Mouse (Mus musculus): ENCODE measurements around the gene Peak1.

The Peak1 gene

DNA sequence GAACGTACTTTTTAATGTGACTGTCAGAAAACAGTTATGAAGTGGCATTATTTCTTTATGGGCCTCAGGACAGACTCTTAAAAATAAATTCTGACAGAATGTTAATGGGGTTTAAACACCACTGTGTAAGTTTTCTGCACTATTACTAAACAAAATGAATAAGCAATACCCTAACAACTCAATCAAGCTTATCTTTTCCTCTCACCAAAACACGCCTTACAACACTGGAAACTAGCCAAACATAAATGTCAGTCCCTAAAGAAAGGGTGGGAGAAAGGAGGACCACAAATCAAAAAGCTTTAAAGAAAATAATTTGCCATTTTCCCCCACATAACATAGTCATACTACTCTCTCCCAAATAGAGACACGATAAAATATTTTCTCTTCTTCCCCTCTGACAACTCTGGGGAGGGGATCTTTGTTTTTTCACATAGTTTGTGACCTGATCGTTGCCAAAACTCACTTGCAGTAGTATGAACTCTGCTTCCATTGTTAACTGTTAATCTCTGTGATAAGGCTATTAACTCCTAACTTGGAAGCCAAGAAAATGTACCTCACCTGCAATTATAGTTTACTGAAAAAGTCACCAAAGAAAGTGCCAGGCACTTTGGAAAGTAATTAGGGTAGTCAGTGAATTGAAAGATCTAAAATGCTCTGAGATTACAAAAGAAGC lies 1.8 kb downstream of the Peak1 start:
- no peak for DNase-seq (ENCODE audit: low spot score)

DNA sequence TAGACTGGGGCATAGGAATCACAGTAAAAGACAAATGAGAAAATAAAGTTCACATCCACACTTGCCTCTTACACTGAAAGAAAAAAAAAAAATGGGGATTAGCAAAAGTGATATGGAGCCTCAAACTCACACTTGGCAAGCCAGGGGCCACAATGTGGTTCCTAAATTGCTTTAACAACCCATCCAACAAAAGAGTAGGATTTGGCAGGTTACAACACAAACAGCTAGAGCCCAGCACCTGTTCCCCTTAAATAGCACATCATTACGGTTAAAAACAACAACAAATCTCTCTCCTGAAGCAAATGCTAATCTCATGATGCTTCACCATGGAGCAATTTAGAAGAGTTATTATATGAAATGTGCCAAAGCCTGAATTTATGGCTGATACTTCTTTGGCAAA lies 2.5 kb downstream of the Peak1 start:
- DNase-seq (ENCODE audit: low spot score): no peak

DNA sequence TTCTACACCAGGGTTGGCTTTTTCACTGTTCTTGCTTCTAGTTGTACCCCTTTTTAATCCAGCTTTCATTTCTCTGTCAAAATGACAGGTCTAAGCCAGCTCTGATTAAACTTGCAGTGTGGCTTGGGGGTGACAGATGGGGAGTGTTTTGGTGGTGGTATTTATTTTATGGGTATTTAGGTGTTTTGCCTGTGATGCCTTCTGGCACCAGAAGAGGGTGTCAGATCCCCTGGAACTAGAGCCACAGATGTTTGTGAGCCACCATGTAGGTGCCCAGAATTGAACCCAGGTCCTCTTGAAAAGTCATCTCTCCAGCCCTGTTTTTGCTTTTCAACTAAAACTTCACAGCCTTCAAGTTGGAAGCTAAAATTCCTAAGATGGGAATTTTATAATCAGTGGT lies 3.5 kb downstream of the Peak1 start:
- no peak for DNase-seq (ENCODE audit: low spot score)

DNA sequence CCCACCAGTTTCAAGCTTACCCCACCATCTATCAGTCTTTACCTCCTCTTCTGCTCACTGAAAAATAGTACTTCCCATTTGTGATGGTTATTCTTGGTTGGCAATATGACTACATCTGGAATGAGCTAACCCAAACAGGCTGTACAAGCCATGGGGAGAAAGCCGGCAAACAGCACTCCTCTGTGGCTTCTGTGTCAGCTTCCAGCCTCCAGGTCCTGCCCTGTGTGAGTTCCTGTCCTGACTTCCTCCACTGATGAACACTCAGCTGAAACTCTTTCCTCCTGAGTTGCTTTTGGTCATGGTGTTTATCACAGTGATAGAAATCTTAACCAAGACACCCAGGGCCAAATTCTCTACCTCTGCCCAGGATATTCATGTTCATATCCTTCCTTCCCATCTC lies 5.2 kb downstream of the Peak1 start:
- no peak for DNase-seq (ENCODE audit: low spot score)

DNA sequence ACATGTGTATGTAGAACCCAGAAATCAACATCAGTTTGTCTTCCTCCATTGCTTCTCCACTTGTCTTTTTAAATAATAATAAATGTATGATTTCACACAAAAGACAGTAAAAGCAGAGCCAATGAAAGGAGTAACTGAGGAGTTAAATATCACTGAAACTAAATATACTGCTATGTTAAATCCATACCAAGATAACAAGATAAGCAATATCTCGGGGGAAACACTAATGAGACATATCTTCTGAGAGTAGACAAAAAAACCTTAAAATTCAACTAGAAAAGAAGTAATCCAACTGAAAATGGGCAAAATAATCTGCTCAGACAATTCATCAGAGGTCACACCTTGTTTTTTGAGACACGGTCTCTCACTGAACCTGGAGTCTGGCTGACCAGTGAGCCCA lies 7.9 kb downstream of the Peak1 start:
- DNase-seq (ENCODE audit: low spot score): no peak

DNA sequence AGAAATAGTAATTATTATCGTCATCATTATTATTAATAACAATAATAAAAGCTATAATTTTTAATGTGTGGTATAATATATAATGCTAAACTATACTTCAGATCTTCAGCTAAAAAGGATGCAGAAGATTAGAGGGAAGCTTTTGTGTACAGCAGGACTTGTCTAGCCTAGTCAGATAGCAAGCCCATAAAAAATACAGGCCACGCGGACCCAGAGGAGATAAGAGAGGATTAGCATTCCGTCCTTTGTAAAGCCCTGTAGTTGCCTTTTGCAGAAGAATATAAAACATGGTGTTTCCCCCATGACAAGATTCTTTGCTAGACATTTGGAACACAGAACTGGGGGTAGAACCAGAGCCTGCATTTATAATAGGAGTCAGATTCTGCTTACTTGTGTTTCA lies 13.2 kb downstream of the Peak1 start:
- no peak for DNase-seq (ENCODE audit: low spot score)

DNA sequence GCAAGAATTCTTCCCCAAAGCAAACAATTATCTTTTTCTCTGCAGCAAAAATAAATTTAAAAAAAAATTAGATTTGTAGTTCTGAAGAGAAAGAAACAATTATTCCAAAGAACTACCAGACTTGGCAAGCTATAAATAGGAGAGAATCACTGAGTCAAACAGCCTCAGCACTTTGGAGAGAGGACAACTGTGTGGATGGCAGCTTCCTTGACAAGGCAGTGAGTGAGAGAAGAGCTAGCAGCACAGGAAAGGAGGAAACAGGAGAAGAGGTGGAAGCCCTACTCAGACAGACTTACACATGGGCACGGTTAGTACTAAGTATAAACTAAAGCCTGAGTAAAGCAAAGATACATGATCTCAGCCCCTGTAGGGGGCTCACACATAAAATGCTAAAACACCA lies 21.6 kb downstream of the Peak1 start:
- no peak for DNase-seq (ENCODE audit: low spot score)

DNA sequence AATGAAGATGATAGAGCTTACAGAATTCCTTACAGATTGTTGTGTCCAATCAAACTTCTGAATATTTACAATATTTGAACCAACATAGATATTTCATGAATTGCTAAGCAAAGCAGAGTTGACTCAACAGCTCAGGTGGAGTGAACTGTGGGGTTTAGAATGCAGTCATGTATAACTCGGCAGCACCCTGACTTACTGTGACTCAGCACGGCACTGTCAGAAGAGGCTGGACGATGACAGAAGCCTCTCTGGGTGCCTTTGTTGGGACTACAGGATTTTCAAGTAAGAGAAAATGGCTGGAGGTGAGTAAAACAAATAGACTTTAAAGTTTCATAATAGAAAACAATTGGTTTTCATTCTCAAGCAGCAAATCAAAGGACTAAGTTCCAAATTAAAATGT lies 25.0 kb downstream of the Peak1 start:
- no peak for DNase-seq (ENCODE audit: low spot score)

DNA sequence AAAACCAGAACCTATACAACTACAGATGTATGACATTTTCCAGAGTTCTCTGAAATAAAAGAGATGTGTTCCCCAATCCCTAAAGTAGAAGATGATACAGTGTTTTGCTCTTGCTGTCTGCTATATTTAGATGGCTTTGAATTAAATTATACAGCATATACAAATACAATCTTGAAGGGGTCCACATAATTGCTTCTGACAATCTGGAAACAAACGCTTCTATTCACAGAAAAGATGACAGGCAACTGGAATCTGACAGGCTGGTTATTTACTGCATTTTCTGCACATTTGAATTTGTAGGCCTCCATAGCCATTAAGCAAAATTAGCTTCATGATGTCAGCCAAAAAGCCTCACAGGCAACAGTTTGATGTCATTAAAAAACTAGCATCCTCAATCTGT lies 35.1 kb downstream of the Peak1 start:
- DNase-seq (ENCODE audit: low spot score): no peak

DNA sequence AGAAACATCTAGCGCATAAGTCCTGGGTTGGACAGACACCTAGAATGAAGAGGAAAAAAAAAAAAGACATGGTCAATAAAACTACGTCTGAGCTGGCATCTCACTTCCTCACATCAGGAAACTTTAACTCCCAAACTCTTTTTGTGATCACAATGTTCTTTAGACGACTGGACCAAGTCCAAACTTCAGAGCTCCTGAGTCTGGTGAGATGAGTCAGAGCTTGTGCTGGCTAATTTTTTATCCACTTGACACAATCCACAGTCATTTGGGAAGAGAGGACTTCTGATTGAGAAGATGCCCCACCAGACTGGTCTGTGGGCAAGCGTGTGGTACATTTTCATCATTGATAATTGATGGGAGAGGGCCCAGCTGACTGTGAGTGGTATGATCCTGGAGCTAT lies 43.5 kb downstream of the Peak1 start:
- DNase-seq (ENCODE audit: low spot score): no peak

DNA sequence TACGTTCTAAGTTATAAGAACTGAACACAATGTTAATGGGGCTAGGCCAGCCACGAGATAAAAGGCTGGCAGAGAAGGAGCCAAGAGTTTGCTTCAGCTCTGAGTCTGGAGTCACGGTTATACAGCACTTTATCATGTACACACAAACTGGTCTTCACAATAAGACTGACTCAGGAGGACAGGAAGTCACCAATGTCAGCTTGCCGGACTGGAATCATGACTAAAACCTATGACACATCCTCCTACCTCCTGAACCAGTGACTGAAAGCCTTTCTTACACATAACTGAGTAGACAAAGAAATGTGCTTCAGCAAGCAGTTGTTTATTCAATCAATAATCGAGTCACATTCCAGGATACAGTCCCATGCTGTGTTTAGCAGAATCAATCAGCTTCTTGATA lies 47.2 kb downstream of the Peak1 start:
- no peak for DNase-seq (ENCODE audit: low spot score)

DNA sequence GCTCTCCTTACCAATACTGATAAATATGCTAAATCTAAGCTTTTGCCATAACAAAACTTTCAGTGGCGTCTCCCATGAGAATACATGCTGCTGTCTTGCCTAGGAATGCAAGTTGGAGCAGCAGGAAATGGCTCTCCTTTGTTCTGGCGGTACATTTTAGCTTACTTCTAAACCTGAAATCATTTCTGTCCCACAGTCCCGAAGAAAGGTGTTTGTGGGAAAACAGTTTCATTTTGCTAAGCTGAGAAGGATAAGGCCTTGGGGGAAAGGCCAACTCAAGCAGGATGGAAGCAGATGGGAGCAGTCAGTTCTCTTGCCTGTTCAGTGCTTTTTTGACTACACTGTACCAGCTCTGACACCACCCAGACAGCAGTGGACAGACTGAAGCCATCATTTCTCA lies 49.1 kb downstream of the Peak1 start:
- DNase-seq (ENCODE audit: low spot score): no peak

DNA sequence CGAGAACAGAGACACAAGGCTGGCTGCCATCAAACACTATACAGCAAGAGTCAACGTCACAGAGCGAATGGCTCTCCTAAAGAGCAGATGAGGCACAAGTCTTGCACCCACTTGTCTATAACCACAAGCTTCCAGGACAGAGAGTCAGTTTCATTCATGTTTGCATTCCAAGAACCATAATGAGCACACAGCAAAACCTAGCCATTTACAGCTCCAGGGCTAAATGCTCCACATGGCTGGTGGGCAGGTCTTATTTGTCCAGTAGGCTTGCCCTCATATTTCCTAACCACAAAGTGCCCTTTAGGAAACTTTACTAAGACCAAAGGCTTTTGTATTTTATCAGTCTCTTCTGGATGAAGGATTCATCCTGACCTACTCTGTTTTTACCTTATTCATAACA lies 54.6 kb downstream of the Peak1 start:
- DNase-seq (ENCODE audit: low spot score): no peak

DNA sequence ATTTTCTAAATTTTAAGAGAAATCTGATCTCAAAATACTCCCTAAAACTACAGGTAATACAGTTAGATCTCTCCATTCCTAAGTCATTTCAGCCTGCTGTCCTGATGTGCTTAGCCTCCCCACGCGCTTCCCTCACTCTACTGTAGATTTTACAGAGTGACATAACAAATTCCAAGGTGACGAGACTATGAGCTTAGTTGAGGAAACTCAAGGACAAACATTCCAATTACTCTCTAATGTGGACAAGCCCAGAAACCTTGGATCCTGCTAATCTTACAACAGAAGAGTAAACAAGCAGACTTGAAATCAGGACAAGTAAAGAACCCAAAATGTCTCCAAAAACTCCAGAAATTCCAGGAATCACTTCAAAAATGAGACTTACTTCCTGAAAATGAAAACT lies 58.6 kb downstream of the Peak1 start:
- DNase-seq (ENCODE audit: low spot score): no peak

DNA sequence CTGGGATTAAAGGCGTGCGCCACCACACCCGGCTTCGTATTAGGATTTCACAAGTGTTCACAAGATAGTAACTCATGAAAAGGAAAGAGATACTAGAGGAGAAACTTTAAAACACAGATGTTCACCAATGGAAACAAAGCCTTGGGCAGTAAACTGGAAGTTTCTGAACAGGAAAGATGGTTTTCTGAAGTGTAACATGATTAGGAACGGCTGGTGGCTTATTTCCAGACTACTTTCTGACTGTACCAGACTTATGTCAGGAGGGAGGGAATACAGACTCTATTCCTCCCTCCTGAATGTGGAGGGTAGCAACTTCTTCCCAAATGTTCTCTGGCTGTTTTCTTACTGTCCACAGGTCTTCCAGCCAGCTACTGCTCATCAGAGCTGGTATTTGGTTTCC lies 62.7 kb downstream of the Peak1 start:
- DNase-seq (ENCODE audit: low spot score): no peak

DNA sequence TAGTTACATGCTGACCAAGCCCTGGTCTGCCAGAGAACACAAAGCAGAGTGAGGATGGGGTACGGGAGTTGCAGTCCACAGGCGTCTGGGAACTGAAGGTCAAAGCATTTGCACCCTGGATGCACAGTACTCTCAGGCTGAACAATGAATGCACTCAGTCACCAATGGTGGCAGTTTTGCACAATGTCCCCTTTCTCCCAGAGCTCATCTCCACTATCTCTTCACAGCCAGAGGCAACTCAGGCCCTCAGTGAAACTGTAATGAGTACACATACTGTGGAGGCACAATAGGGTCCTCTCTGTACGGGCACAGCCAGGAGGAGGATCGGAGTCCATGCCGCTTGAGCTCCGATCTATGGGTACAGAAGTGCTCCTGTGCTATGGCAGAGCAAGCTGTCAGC lies 71.5 kb downstream of the Peak1 start:
- DNase-seq (ENCODE audit: low spot score): no peak

DNA sequence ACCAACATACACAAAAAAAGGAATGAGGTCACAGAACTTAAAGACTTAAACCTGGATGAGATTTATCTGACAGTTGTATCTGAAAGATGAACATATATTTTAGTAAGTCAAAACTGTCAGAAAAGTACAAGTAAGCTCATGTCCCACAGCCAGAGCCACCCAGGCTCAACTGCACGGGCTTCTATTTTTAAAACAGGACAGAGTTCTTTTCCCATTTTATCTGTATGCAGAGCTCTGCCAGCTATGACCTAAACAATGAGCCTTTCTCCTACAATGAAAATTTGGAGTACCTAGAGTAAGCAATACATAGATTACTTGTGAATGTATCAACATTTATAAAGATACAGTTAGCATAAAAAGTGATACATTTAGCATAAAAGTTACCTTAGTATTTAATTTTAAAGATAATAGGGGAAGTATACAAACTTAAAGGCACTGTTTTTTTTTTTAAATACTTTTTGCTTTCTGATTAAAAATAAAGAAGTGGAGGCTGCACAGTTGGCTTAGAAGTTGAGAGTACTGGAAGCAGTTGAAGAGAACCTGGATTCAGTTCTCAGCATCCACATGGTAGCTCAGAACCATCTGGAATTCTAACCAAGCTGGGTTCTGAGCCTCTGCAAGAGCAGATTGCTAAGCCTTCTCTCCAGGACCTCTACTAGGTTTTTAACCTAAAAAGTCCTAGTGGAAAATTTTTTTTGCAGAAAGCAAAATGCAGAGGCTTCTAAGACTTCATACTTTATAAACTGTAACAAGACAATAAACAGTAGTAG lies 78.3 kb downstream of the Peak1 start:
- DNase-seq (ENCODE audit: low spot score): no peak

DNA sequence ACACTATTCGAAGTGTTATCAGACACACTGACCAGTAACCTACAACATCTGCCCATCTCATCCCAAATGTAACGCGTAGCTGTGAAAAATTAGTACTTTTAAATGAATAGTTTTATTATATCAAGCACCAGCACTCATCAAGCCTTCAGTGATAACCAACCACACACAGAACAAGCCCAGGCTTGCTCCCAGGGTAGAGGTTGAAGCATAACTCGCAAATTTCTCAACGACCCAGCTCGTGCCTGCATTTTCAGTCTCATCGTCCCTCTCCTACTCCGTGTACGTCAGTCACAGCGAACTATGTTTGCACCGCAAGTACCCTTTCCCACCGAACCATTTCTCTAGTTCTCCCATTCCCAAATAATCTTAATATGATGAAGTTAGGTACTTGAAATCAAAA lies 83.5 kb downstream of the Peak1 start:
- DNase-seq (ENCODE audit: low spot score): no peak

DNA sequence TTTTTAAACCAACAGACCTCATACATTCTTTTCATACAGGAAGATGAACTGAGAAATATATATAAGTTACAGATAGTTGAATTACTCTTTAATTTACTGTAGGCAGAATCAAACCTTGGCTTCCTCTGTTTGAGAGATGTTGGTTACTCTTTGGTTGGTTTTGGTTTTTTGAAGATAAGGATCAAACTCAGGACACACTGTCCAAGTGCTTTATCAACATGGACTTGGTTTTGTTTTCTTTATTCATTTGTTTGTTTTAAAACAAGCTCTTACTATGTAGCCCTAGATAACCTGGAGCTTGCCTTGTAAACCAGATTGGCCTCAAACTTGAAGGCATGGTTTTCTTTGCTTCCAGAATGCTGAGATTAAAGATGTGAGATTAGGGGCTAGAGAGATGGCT lies 85.1 kb downstream of the Peak1 start:
- no peak for DNase-seq (ENCODE audit: low spot score)

DNA sequence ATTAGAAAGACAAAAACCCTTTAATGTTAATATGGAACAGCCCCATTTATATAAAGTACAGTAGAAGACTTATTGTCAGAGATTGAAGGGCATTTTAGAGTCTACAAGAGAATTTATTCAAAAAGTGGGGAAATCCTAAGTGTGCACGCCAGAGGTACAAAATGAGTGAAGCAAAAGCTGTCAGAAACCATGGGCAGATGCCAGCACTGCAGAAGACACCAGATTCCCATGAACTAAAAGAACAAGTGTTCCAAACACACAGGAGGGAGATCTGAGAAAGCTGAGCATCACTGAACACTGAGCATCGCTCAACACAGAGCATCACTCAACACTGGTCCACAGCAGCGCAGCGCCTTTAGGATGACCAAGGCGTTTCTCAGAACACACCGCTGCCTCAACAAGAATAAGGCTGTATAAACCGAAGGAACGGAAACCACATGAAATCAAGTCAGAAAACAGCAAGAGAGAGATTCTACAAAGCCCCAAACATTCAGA lies 91.3 kb downstream of the Peak1 start:
- no peak for DNase-seq (ENCODE audit: low spot score)

DNA sequence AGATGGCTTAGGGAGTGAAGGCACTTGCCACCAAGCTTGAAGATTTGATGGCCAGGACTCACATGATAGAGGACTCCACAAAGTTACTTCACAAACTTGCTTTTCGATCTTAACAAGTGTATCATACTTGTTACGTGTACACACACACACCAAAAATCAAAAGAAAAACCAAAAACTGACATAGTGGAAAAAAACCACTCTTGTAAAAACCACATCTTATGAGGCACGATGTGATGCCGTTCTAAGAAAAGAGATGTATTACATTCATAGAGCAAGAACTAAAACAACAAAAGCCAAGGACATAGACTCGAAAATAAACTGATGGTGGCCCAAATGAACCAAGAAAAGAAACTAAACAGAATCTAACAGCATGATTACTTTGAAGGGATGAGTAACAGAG lies 92.1 kb downstream of the Peak1 start:
- DNase-seq (ENCODE audit: low spot score): no peak

DNA sequence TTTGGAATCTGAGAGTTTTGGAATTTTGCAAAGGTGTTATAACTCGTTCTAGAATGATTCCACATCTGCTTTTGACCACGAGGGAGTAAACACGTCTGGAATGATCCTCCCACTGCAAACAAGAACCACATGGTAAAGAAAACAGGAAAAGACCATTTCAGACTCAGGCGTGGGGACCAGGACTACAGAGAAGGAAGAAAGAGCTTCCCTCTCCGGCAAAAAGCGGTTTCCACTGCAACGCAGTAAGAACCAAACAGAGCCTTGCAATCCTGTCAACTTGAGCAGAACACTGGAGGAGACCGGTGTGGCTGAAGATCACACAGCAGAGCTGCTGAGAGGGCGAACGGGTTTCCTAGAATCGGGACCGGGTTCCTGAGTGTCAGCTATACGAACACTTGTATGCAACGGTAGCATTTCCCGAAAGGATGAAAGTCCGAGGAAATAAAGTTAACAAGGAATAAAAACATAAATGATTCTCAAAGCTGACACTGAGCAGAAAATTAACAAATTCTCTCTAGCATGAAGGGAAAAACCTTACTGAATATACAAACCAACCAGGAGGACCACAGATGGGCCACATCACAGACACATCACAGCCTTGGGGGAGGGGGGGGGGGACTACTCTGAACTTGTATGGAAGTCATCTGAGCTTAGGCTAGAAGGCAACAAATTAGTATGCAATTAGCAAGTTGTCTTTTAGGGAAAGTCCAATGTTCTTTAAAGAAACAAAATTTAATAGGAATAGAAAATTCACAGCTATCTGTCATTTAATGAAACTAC lies 93.1 kb downstream of the Peak1 start:
- no peak for DNase-seq (ENCODE audit: low spot score)

DNA sequence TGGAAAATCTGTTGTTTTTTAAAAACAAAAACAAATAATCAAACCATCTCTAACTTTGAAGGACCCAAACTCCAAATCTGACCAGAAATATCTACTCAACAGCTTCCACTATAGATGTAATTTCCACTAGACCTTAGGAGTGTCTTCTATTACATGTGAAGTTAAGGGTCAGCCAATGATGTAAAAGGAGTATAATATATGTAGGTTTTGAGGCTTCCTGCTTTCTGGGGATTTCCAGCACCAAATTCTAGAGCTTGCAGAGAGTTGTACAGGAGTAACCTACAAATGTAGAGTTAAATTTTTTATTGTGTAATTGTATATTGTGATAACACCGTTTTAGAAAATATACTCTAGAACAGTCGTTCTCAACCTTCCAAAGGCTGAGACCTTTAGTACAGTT lies 96.6 kb downstream of the Peak1 start:
- no peak for DNase-seq (ENCODE audit: low spot score)
